Mouse (Mus musculus): ENCODE results near the gene Cacng6.

DNA sequence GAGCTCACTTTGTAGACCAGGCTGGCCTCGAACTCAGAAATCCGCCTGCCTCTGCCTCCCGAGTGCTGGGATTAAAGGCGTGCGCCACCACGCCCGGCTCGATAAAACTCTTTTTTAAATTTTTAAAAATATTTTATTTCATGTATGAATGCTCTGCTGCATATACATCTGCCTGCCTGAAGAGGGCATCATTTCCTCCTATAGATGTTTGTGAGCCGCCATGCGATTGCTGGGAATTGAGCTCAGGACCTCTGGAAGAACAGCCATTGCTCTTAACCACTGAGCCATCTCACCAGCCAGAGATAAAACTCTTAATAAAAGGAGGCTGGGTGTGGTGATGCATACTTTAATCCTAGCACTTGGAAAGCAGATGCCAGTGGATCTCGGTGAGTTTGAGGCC, 16.0 kb downstream of the Cacng6 start:
- TF ChIP-seq CTCF (IDR thresholded peaks at IDR 0.05; ENCODE audit: low read depth, low read length), result no peak
- TF ChIP-seq POLR2A (IDR thresholded peaks at IDR 0.05; ENCODE audit: borderline replicate concordance, low read depth, low read length), result no peak
